Mouse (Mus musculus) B cell, adult (primary cell): ENCODE results near the gene Krtap24-1. TPM values are rescaled to one million over a fixed set of nuclear protein-coding genes. Genes with fewer than 3 reads are reported as not detected.

Experiments
- total RNA-seq: library from RNA; stranded (reverse); gene quantifications from 4 replicates; pipeline ENCODE4 v1.2.4, GENCODE M21; 2023; ENCODE audit not compliant: inconsistent age

Krtap24-1 gene
- not detected in 4 replicates for total RNA-seq

DNA sequence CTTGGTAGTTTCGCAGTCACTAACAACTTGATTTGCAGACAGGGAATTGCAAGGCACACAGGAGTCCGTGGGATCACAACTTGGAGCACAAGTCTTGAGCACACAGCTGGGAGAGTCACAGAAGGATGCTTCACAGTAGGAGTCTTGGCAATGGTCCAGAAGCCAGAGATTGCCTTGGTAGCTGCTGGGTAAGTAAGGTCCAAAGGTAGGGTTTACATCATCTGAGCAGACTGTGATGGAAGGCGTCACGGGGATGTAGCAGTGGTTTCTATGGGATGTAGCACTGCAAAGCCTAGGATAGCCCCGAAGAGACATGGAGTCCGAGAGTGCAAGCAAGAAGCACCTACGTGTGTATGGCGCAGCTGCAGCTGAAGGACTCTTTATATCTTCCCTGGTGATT lies at the start of gene Krtap24-1:
TSS of gene Krtap24-1 (minus strand) at position 358 of the 400 bp plus-strand sequence.

DNA sequence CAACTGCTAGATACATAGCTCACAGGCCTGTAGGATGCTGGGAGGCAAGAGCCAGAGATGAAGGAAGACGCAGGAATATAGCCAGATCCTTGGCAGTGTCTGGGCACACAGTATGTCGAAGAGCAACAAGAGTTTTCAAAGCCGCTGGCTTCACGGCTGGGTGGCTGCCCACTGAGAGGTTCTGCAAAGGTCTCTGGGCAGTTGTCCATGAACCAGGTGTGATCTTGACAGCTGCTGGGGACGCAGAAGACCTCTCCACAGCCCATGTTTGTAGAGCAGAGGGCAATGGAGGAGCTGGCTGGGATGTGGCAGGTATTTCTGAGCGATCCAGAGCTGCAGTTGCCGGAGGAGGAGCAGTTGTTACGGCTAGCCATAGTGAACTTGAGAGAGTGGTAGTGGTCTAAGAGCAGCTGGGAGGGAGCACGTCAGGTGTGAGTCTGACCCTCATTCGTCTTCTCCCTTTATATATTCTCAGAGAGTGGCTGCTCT lies 35.3 kb upstream of the Krtap24-1 start, which contains the start of gene Krtap26-1:
TSS of gene Krtap26-1 (minus strand) at position 439 of the 489 bp plus-strand sequence.

DNA sequence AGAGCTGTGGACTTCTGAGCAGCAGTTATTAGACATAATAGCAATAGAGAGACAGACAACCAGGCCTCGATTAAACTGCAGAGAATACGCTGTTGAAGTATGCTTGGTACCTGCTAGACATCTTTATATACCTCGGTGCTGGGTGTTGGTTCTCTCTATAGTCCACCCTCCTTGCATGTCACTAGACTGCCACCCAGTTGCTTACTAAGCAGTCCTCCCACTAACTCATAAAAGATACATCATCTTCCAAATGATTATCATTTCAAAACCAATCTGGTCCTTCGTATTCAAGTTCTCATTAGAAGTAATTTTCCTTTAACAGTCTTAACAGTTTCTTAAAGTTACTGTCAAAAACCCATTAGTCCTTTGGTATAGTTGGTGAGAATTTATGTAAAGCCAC lies 15.5 kb upstream of the Krtap24-1 start, which contains the start of gene 2310079G19Rik:
TSS of gene 2310079G19Rik (minus strand) at position 101 of the 400 bp plus-strand sequence.

DNA sequence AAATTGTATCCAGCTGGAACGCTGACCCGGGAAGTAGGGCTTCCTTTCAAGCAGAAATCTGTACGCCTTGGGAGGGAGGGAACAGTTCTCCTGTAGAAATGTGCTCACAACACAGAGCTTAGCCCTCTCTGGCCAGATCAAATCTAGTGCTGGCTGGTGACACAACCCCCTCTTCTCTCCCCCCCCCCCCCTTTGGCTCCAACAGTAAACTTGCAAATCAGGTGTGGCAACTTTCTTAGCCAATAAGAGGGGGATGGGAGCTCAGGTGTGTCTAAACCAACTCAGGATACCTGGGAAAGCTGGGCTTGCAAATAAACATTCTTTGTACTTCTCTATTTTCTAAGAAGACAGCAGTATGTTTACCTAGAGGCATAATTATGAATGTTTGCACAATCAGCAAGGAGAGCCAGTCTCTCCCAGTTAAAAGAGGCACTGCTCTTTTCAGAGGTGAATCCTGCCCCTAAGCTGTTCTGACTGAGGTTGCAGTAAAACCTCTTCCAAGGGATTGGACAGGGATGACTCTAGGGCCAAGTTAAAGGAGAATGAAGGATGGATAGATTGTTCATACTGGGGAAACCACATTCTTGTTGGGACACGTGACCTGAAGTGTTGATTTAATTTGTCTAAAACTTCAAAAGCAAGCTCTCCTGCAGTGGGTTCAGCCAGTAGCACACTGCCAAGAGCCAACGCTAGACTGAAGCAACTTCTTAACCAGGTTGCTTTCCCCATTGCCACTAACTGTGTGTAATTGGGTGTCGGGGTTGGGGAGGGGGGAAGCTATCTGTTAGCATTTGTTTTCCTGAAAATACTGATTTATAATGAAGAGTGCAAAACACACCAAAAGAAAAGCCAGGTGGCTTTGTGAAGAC lies 48.8 kb downstream of the Krtap24-1 start, which contains the start of gene Cldn8:
TSS of gene Cldn8 (minus strand) at position 139 of the 869 bp plus-strand sequence.

Other genes starting within 250 kb of the Krtap24-1 start
- gene Cldn17, start 105.3 kb downstream of the Krtap24-1 start, total RNA-seq: not detected in 4 replicates
- not detected in 4 replicates for gene Cldn8, start 49.1 kb downstream of the Krtap24-1 start, total RNA-seq
- gene 2310079G19Rik, start 15.4 kb upstream of the Krtap24-1 start, total RNA-seq: not detected in 4 replicates
- not detected in 4 replicates for gene Krtap26-1, start 35.5 kb upstream of the Krtap24-1 start, total RNA-seq
- gene Krtap27-1, start 59.4 kb upstream of the Krtap24-1 start, total RNA-seq: not detected in 4 replicates
- gene 2310061N02Rik, start 95.7 kb upstream of the Krtap24-1 start, total RNA-seq: not detected in 4 replicates
- not detected in 4 replicates for gene Krtap13-1, start 116.6 kb upstream of the Krtap24-1 start, total RNA-seq
- not detected in 4 replicates for gene Krtap13, start 139.4 kb upstream of the Krtap24-1 start, total RNA-seq
- gene 2310034C09Rik, start 146.6 kb upstream of the Krtap24-1 start, total RNA-seq: not detected in 4 replicates
- not detected in 4 replicates for gene 2310057N15Rik, start 161.9 kb upstream of the Krtap24-1 start, total RNA-seq
- not detected in 4 replicates for gene Gm5965, start 165.6 kb upstream of the Krtap24-1 start, total RNA-seq
- not detected in 4 replicates for gene Gm20741, start 199.9 kb upstream of the Krtap24-1 start, total RNA-seq
- gene Krtap15, start 207.9 kb upstream of the Krtap24-1 start, total RNA-seq: not detected in 4 replicates
- not detected in 4 replicates for gene Krtap14, start 213.9 kb upstream of the Krtap24-1 start, total RNA-seq